Comparison of ENCODE assay signal across 22 mouse cellular contexts in the genomic region with DNA sequence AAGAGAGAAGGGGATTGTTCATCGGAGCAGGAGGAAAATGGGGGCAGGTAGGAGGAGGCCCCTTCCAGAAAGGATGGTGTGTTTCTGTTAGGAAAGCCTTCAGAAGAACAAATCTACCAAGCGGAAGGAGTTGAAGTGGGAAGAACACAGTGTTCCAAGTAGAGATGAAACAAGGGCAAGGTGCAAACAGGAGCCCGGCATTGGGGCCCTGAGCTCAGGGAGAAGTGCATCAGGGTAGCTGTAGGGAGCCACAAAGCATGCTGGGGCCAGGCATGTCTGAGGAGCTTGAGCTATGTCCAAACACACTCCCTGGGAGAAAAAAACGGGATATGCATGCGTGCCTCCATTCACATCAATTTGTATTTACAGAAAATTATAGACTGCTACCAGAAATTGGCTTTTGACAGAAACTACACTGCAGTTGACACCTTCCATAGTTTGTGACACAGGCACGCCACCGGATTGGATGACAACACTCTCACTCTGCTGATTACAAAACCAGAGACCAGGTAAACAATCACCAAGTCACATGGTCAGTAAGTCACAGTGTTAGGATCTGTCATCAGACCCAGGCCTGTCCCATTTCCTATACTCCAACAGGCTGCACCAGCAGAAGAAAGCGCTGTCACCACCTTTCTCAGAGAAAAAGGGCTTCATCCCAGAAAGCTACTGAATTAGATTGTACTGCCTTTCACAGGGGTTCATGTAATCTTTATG.
DNase-seq lines count a peak whose midpoint lies in the region; ATAC-seq and TF ChIP-seq lines count a peak whose summit lies in the region.
"Had no signal": no experiment of that assay in that cellular context is flagged by ENCODE, and none has a peak within 500 bp of the region (broad histone marks: within the 10 kb centered on the region; RNA-seq: fewer than 3 reads in every experiment).

No protein-coding gene starts in this region.

- H3K4me1 ChIP-seq in kidney, postnatal 0 days (replicated peaks; ENCODE audit: insufficient read depth, low read length), result no peaks in the 10 kb centered on the region
- no peaks in the 10 kb centered on the region for H3K4me1 ChIP-seq in intestine, embryonic 16.5 days (ENCODE audit: control insufficient read depth, insufficient read depth, low read length)
- H3K4me1 ChIP-seq: embryonic facial prominence, embryonic 15.5 days; forebrain, embryonic 13.5 days; heart, embryonic 10.5 days; heart, embryonic 15.5 days had no signal

- H3K27me3 ChIP-seq in kidney, postnatal 0 days (ENCODE audit: insufficient read depth, low read length), result no peaks in the 10 kb centered on the region
- no peaks in the 10 kb centered on the region for H3K27me3 ChIP-seq in intestine, embryonic 16.5 days (replicated peaks; ENCODE audit: control insufficient read depth, insufficient read depth, low read length)
- H3K27me3 ChIP-seq: CH12.LX; embryonic facial prominence, embryonic 15.5 days; forebrain, embryonic 13.5 days; heart, embryonic 15.5 days had no signal

- no peaks in the 10 kb centered on the region for H3K9me3 ChIP-seq in kidney, postnatal 0 days (replicated peaks; ENCODE audit: low read length)
- H3K9me3 ChIP-seq in intestine, embryonic 16.5 days (ENCODE audit: control insufficient read depth, low read length), result no peaks in the 10 kb centered on the region
- H3K9me3 ChIP-seq: embryonic facial prominence, embryonic 10.5 days; embryonic facial prominence, embryonic 15.5 days; forebrain, embryonic 13.5 days; heart, embryonic 10.5 days; heart, embryonic 15.5 days; limb, embryonic 13.5 days had no signal

- H3K4me2 ChIP-seq in kidney, postnatal 0 days (ENCODE audit: low read length), result no peak overlapping the region
- H3K4me2 ChIP-seq in intestine, embryonic 16.5 days (ENCODE audit: low read depth, low read length), result no peak overlapping the region
- H3K4me2 ChIP-seq: embryonic facial prominence, embryonic 15.5 days; forebrain, embryonic 13.5 days; heart, embryonic 15.5 days; limb, embryonic 13.5 days had no signal

- peak; percentile 77 for DNase-seq in heart, adult 11 months
- no peak for DNase-seq in heart, adult 18-20 months
- DNase-seq in kidney, postnatal 0 days (ENCODE audit: low spot score), result no peak
- no peak for DNase-seq in kidney, postnatal 10 days
- peak; percentile 66 for DNase-seq in kidney, postnatal 36 days
- DNase-seq in yolk sac, embryonic 10.5 days (ENCODE audit: low spot score), result peak; percentile 18
- DNase-seq: adrenal gland, adult 8-10 months; cerebellum, adult 8-10 months; cerebellum, postnatal 25 days; gastrocnemius, postnatal 10 days; lung, adult 2 months; lung, postnatal 10 days; midbrain, embryonic 14.5 days had no signal

- H3K36me3 ChIP-seq in kidney, postnatal 0 days (ENCODE audit: insufficient read depth, low read length), result no peaks in the 10 kb centered on the region
- no peaks in the 10 kb centered on the region for H3K36me3 ChIP-seq in intestine, embryonic 16.5 days (ENCODE audit: control insufficient read depth, insufficient read depth, low read length)
- H3K36me3 ChIP-seq: embryonic facial prominence, embryonic 10.5 days; embryonic facial prominence, embryonic 15.5 days; heart, embryonic 10.5 days; heart, embryonic 15.5 days; limb, embryonic 13.5 days had no signal

- peak; percentile 76 for ATAC-seq in kidney, postnatal 0 days (replicated peaks; ENCODE audit: low FRiP score, low read depth)
- no peak for ATAC-seq in intestine, embryonic 16.5 days
- ATAC-seq: forebrain, embryonic 13.5 days; hindbrain, embryonic 16.5 days had no signal

- H3K27ac ChIP-seq in kidney, postnatal 0 days, result no peak overlapping the region
- H3K27ac ChIP-seq in intestine, embryonic 16.5 days (ENCODE audit: low read length), result no peak overlapping the region
- H3K27ac ChIP-seq: embryonic facial prominence, embryonic 10.5 days; embryonic facial prominence, embryonic 15.5 days; forebrain, embryonic 13.5 days; heart, embryonic 10.5 days; heart, embryonic 15.5 days; limb, embryonic 13.5 days had no signal

- H3K4me3 ChIP-seq in kidney, postnatal 0 days (replicated peaks; ENCODE audit: low read depth, low read length), result no peak overlapping the region
- H3K4me3 ChIP-seq in intestine, embryonic 16.5 days (ENCODE audit: low read length), result no peak overlapping the region
- H3K4me3 ChIP-seq: embryonic facial prominence, embryonic 10.5 days; embryonic facial prominence, embryonic 15.5 days; forebrain, embryonic 13.5 days; heart, embryonic 10.5 days; heart, embryonic 15.5 days; limb, embryonic 13.5 days had no signal

- 77% methylated on average over 8 of the region's 8 CpGs for WGBS in kidney, postnatal 0 days
- 77% methylated on average over 8 of the region's 8 CpGs for WGBS in intestine, embryonic 16.5 days

- H3K9ac ChIP-seq in kidney, postnatal 0 days (ENCODE audit: low read depth, low read length), result no peak overlapping the region
- H3K9ac ChIP-seq in intestine, embryonic 16.5 days (ENCODE audit: low read depth, low read length), result no peak overlapping the region
- H3K9ac ChIP-seq: embryonic facial prominence, embryonic 15.5 days; forebrain, embryonic 13.5 days; heart, embryonic 15.5 days; limb, embryonic 13.5 days had no signal

- TF ChIP-seq CTCF in kidney, postnatal 0 days (IDR thresholded peaks at IDR 0.05; ENCODE audit: low read depth), result no peak

Comparison
In these comparisons a context has a peak if more than half of its experiments do, and no peak if none do; other contexts are left out.
1. DNase-seq: peak in heart, adult 11 months (single experiment), kidney, postnatal 36 days (2 of 2) and yolk sac, embryonic 10.5 days (single experiment); none in heart, adult 18-20 months (0 of 2), kidney, postnatal 0 days (single experiment) and kidney, postnatal 10 days (single experiment).